Mouse (Mus musculus): ENCODE measurements around the gene Rasa3. TPM values are rescaled to one million over a fixed set of nuclear protein-coding genes. Genes with fewer than 3 reads are reported as not detected.

Rasa3 gene
- polyA plus RNA-seq, 1 experiment from 2014 or later = 27.1 TPM

- Histone ChIP-seq H3K4me2 (ENCODE audit: low read length) (no peak overlapping the region), H3K27me3 (replicated peaks; ENCODE audit: control insufficient read depth, insufficient read depth, low read length) (no peaks in the 10 kb centered on the region), H3K9me3 (ENCODE audit: control insufficient read depth, low read length) (no peaks in the 10 kb centered on the region), H3K9ac (replicated peaks; ENCODE audit: low read depth, low read length) (no peak overlapping the region), H3K4me1 (replicated peaks; ENCODE audit: control insufficient read depth, insufficient read depth, low read length) (peaks cover 29% of the 10 kb centered on the region), H3K27ac (ENCODE audit: low read length) (no peak overlapping the region), H3K4me3 (replicated peaks; ENCODE audit: low read length) (no peak overlapping the region), H3K36me3 (ENCODE audit: control insufficient read depth, insufficient read depth) (no peaks in the 10 kb centered on the region)
- WGBS = 66% methylated on average over 15 of the region's 15 CpGs
- 0 out of 2 replicates have a peak, but pooled peaks have one; percentile 1 for ATAC-seq
These were observed 148.2 kb downstream of the Rasa3 start for GRCm38 (mm10) chr8:13529011-13529840.

- Histone ChIP-seq H3K27me3 (replicated peaks; ENCODE audit: control insufficient read depth, insufficient read depth, low read length) (0 out of 2 replicates have a peak, but pooled peaks cover 3% of the 10 kb centered on the region), H3K36me3 (ENCODE audit: control insufficient read depth, insufficient read depth) (no peaks in the 10 kb centered on the region), H3K27ac (ENCODE audit: low read length) (no peak overlapping the region), H3K4me2 (ENCODE audit: low read length) (no peak overlapping the region), H3K9ac (replicated peaks; ENCODE audit: low read depth, low read length) (no peak overlapping the region), H3K4me3 (replicated peaks; ENCODE audit: low read length) (no peak overlapping the region), H3K9me3 (ENCODE audit: control insufficient read depth, low read length) (no peaks in the 10 kb centered on the region), H3K4me1 (replicated peaks; ENCODE audit: control insufficient read depth, insufficient read depth, low read length) (no peaks in the 10 kb centered on the region)
- no peak for ATAC-seq
- 81% methylated on average over 7 of the region's 7 CpGs for WGBS
These were observed 156.0 kb downstream of the Rasa3 start for GRCm38 (mm10) chr8:13521392-13521791.

- 62% methylated on average over 6 of the region's 6 CpGs for WGBS
- H3K4me1 ChIP-seq (replicated peaks; ENCODE audit: control insufficient read depth, insufficient read depth, low read length) = no peaks in the 10 kb centered on the region; the same call in 1 of the 2 replicates
- H3K4me2 ChIP-seq (ENCODE audit: low read length) = no peak overlapping the region
- no peak overlapping the region for H3K4me3 ChIP-seq (replicated peaks; ENCODE audit: low read length)
- 0 out of 2 replicates have a peak, but pooled peaks cover 3% of the 10 kb centered on the region for H3K27me3 ChIP-seq (replicated peaks; ENCODE audit: control insufficient read depth, insufficient read depth, low read length)
- no peak for ATAC-seq
- H3K36me3 ChIP-seq (ENCODE audit: control insufficient read depth, insufficient read depth) = no peaks in the 10 kb centered on the region
- H3K9ac ChIP-seq (replicated peaks; ENCODE audit: low read depth, low read length) = no peak overlapping the region
- H3K9me3 ChIP-seq (ENCODE audit: control insufficient read depth, low read length) = no peaks in the 10 kb centered on the region
- no peak overlapping the region for H3K27ac ChIP-seq (ENCODE audit: low read length)
These were observed 157.1 kb downstream of the Rasa3 start for GRCm38 (mm10) chr8:13520349-13520748.

GRCm38 (mm10) chr8:13519503-13519902 lies 157.9 kb downstream of the Rasa3 start:
- no peak overlapping the region for H3K4me2 ChIP-seq (ENCODE audit: low read length)
- no peak overlapping the region for H3K27ac ChIP-seq (ENCODE audit: low read length)
- no peaks in the 10 kb centered on the region for H3K36me3 ChIP-seq (ENCODE audit: control insufficient read depth, insufficient read depth)
- ATAC-seq = no peak
- no peaks in the 10 kb centered on the region for H3K9me3 ChIP-seq (ENCODE audit: control insufficient read depth, low read length)
- no peak overlapping the region for H3K4me3 ChIP-seq (replicated peaks; ENCODE audit: low read length)
- 0 out of 2 replicates have a peak, but pooled peaks cover 3% of the 10 kb centered on the region for H3K27me3 ChIP-seq (replicated peaks; ENCODE audit: control insufficient read depth, insufficient read depth, low read length)
- no peak overlapping the region for H3K9ac ChIP-seq (replicated peaks; ENCODE audit: low read depth, low read length)
- H3K4me1 ChIP-seq (replicated peaks; ENCODE audit: control insufficient read depth, insufficient read depth, low read length) = no peaks in the 10 kb centered on the region; the same call in 1 of the 2 replicates
- WGBS = 82% methylated on average over 9 of the region's 9 CpGs

GRCm38 (mm10) chr8:13517284-13517781 lies 160.1 kb downstream of the Rasa3 start:
- Histone ChIP-seq H3K36me3 (ENCODE audit: control insufficient read depth, insufficient read depth) (no peaks in the 10 kb centered on the region), H3K4me1 (replicated peaks; ENCODE audit: control insufficient read depth, insufficient read depth, low read length) (no peaks in the 10 kb centered on the region; the same call in 1 of the 2 replicates), H3K4me2 (ENCODE audit: low read length) (no peak overlapping the region), H3K9ac (replicated peaks; ENCODE audit: low read depth, low read length) (no peak overlapping the region), H3K4me3 (replicated peaks; ENCODE audit: low read length) (no peak overlapping the region), H3K9me3 (ENCODE audit: control insufficient read depth, low read length) (no peaks in the 10 kb centered on the region), H3K27me3 (replicated peaks; ENCODE audit: control insufficient read depth, insufficient read depth, low read length) (0 out of 2 replicates have a peak, but pooled peaks cover 3% of the 10 kb centered on the region), H3K27ac (ENCODE audit: low read length) (no peak overlapping the region)
- ATAC-seq = no peak
- 89% methylated on average over 6 of the region's 6 CpGs for WGBS

Other genes with a start within 250 kb of the Rasa3 start
- 0.26 and 0.29 TPM in 2 replicates for gene Tmem255b, start 242.4 kb downstream of the Rasa3 start, polyA plus RNA-seq (2015; fragmentation: Nextera tagmentation; extraction: Ambion mirVana)
- gene Gas6, start 183.1 kb downstream of the Rasa3 start, polyA plus RNA-seq (2015; fragmentation: Nextera tagmentation; extraction: Ambion mirVana) = 23.9 and 25.5 TPM in 2 replicates
- not detected in 2 replicates for gene 1700029H14Rik, start 115.1 kb downstream of the Rasa3 start, polyA plus RNA-seq (2015; fragmentation: Nextera tagmentation; extraction: Ambion mirVana)
- 0.81 and 1.3 TPM in 2 replicates for gene Cfap97d2, start 28.3 kb upstream of the Rasa3 start, polyA plus RNA-seq (2015; fragmentation: Nextera tagmentation; extraction: Ambion mirVana)
- gene Cdc16, start 80.1 kb upstream of the Rasa3 start, polyA plus RNA-seq (2015; fragmentation: Nextera tagmentation; extraction: Ambion mirVana) = 172 and 192 TPM in 2 replicates
- gene Upf3a, start 108.0 kb upstream of the Rasa3 start, polyA plus RNA-seq (2015; fragmentation: Nextera tagmentation; extraction: Ambion mirVana) = 43.9 and 44.7 TPM in 2 replicates
- gene AF366264, start 160.8 kb upstream of the Rasa3 start, polyA plus RNA-seq (2015; fragmentation: Nextera tagmentation; extraction: Ambion mirVana) = not detected in 2 replicates
- 55.1 and 59.7 TPM in 2 replicates for gene Champ1, start 192.0 kb upstream of the Rasa3 start, polyA plus RNA-seq (2015; fragmentation: Nextera tagmentation; extraction: Ambion mirVana)
- 79.1 and 97.6 TPM in 2 replicates for gene Coprs, start 212.7 kb upstream of the Rasa3 start, polyA plus RNA-seq (2015; fragmentation: Nextera tagmentation; extraction: Ambion mirVana)